Comparison of ENCODE assay signal across 17 mouse cellular contexts in genomic region chr4:122857909-122858308, GRCm38 (mm10). TPM values are rescaled to one million over a fixed set of nuclear protein-coding genes. Genes with fewer than 3 reads are reported as not detected.
DNase-seq lines count a peak whose midpoint lies in the region; ATAC-seq and TF ChIP-seq lines count a peak whose summit lies in the region.
"Had no signal": no experiment of that assay in that cellular context is flagged by ENCODE, and none has a peak within 500 bp of the region (broad histone marks: within the 10 kb centered on the region; RNA-seq: fewer than 3 reads in every experiment).

No protein-coding gene starts in this region.

- TF ChIP-seq CTCF in liver, embryonic 14.5 days (IDR thresholded peaks at IDR 0.05; ENCODE audit: low read depth) = peak; percentile 36; the same call in 1 of the 2 replicates

- no peak overlapping the region for H3K4me3 ChIP-seq in liver, embryonic 14.5 days (ENCODE audit: insufficient read depth in 1 of 2, low read depth in 2 of 2, low read length in 2 of 2)
- H3K4me3 ChIP-seq: embryonic facial prominence, embryonic 13.5 days; forebrain, embryonic 12.5 days; heart, embryonic 15.5 days had no signal

- no peak for TF ChIP-seq EP300 in liver, embryonic 14.5 days (IDR thresholded peaks at IDR 0.05; ENCODE audit: low read depth)

- no peaks in the 10 kb centered on the region for H3K27me3 ChIP-seq in liver, embryonic 14.5 days (ENCODE audit: control insufficient read depth, insufficient read depth, low read length)
- H3K27me3 ChIP-seq: embryonic facial prominence, embryonic 13.5 days; forebrain, embryonic 12.5 days; heart, embryonic 15.5 days had no signal

- H3K36me3 ChIP-seq in liver, embryonic 14.5 days (replicated peaks; ENCODE audit: control insufficient read depth, insufficient read depth, low read depth) = peaks cover 23% of the 10 kb centered on the region

- DNase-seq in frontal cortex, adult 2 months (ENCODE audit: extremely low spot score in 1 of 2, low spot score in 1 of 2) = no peak
- DNase-seq in liver, embryonic 14.5 days (ENCODE audit: low read depth in 3 of 3, low spot score in 3 of 3) = no peak
- no peak for DNase-seq in liver
- peak; percentile 47 for DNase-seq in CD4-positive, CD25-positive, alpha-beta regulatory T cell, adult 2 months (ENCODE audit: low read depth, low spot score)
- DNase-seq in ovary, adult 18-20 months (ENCODE audit: low spot score) = no peak
- no peak for DNase-seq in cerebellum, postnatal 10 days
- DNase-seq: cerebellum, adult 9-11 months; gastrocnemius, postnatal 10 days; kidney, postnatal 4 days; lung, postnatal 14 days; right cerebral cortex, postnatal 25 days had no signal

- peak; percentile 25; the same call in 1 of the 2 replicates for ATAC-seq in frontal cortex, adult (ENCODE audit: low TSS enrichment)
- no peak for ATAC-seq in liver, embryonic 14.5 days (ENCODE audit: insufficient read depth)
- 0 out of 2 replicates have a peak, but pooled peaks have one; percentile 13 for ATAC-seq in granulocyte monocyte progenitor cell, adult 5-6 weeks (replicated peaks; ENCODE audit: poor library complexity, severe bottlenecking)
- ATAC-seq: midbrain, embryonic 16.5 days had no signal

- H3K4me2 ChIP-seq in liver, embryonic 14.5 days (ENCODE audit: low read depth) = no peak overlapping the region
- H3K4me2 ChIP-seq: embryonic facial prominence, embryonic 13.5 days; forebrain, embryonic 12.5 days; heart, embryonic 15.5 days had no signal

- H3K4me1 ChIP-seq in liver, embryonic 14.5 days (replicated peaks; ENCODE audit: control insufficient read depth in 2 of 2, insufficient read depth in 2 of 2, low read length in 1 of 2) = no peaks in the 10 kb centered on the region; a peak in 1 of 4 replicates
- H3K4me1 ChIP-seq: embryonic facial prominence, embryonic 13.5 days; forebrain, embryonic 12.5 days; heart, embryonic 15.5 days had no signal

- H3K9ac ChIP-seq in liver, embryonic 14.5 days (replicated peaks) = no peak overlapping the region
- H3K9ac ChIP-seq: embryonic facial prominence, embryonic 13.5 days; forebrain, embryonic 12.5 days; heart, embryonic 15.5 days had no signal

- no peaks in the 10 kb centered on the region for H3K9me3 ChIP-seq in liver, embryonic 14.5 days (ENCODE audit: control insufficient read depth, low read length)
- H3K9me3 ChIP-seq: embryonic facial prominence, embryonic 13.5 days; forebrain, embryonic 12.5 days; heart, embryonic 15.5 days had no signal

- 43% methylated on average over 2 of the region's 2 CpGs for WGBS in liver, embryonic 14.5 days (ENCODE audit: insufficient replicate concordance)

- H3K27ac ChIP-seq in liver, embryonic 14.5 days = no peak overlapping the region
- H3K27ac ChIP-seq: embryonic facial prominence, embryonic 13.5 days; forebrain, embryonic 12.5 days; heart, embryonic 15.5 days had no signal

RNA-seq across cellular contexts. Expression of gene Ppt1, which starts 21.9 kb away (rescaled TPM):
- 106 and 119 TPM in 2 replicates for polyA plus RNA-seq in frontal cortex, adult 2 months (2012; rRNA removed)
- polyA plus RNA-seq in liver, embryonic 14.5 days (2012; rRNA removed) = 6.9 and 10.4 TPM in 2 replicates
- 17.6 and 17.9 TPM in 2 replicates for polyA plus RNA-seq in liver, embryonic 14.5 days (2014; fragmentation: Nextera tagmentation; extraction: Ambion mirVana)
- total RNA-seq in granulocyte monocyte progenitor cell, adult 5-6 weeks (2014; fragmentation: Nextera tagmentation) = 59.3 and 67.4 TPM in 2 replicates
- 79.1 and 80.1 TPM in 2 replicates for total RNA-seq in granulocyte monocyte progenitor cell, adult 5-6 weeks (2017)

RNA-seq across cellular contexts. Expression of gene Cap1, which starts 27.9 kb away (rescaled TPM):
- polyA plus RNA-seq in frontal cortex, adult 2 months (2012; rRNA removed) = 142 and 146 TPM in 2 replicates
- polyA plus RNA-seq in liver, embryonic 14.5 days (2012; rRNA removed) = 24.2 and 28.3 TPM in 2 replicates
- polyA plus RNA-seq in liver, embryonic 14.5 days (2014; fragmentation: Nextera tagmentation; extraction: Ambion mirVana) = 26.8 and 27.3 TPM in 2 replicates
- 122 and 132 TPM in 2 replicates for total RNA-seq in granulocyte monocyte progenitor cell, adult 5-6 weeks (2014; fragmentation: Nextera tagmentation)
- 132 and 157 TPM in 2 replicates for total RNA-seq in granulocyte monocyte progenitor cell, adult 5-6 weeks (2017)
